Mouse (Mus musculus): ENCODE measurements around the gene Vmn1r15. TPM values are rescaled to one million over a fixed set of nuclear protein-coding genes. Genes with fewer than 3 reads are reported as not detected.

Gene Vmn1r15
- polyA plus RNA-seq (2011; ENCODE audit: insufficient read depth, insufficient read length, low replicate concordance, missing spikeins) = not detected in 2 replicates

GRCm38 (mm10) chr6:57257652-57258051 lies at the start of gene Vmn1r15:
Gene Vmn1r15, plus strand, starts transcription at chr6:57257952.
- no peaks in the 10 kb centered on the region for H3K4me1 ChIP-seq (ENCODE audit: control insufficient read depth, insufficient read depth, low read length)
- TF ChIP-seq CTCF (IDR thresholded peaks at IDR 0.05; ENCODE audit: control insufficient read depth, insufficient read depth, low read length) (no peak), POLR2A (IDR thresholded peaks at IDR 0.05; ENCODE audit: borderline replicate concordance, control insufficient read depth, low read depth, low read length) (no peak)
- H3K4me3 ChIP-seq (replicated peaks; ENCODE audit: control insufficient read depth, low read depth, low read length) = no peak within 1 kb of the TSS
- no peak within 1 kb of the TSS for H3K27ac ChIP-seq (ENCODE audit: control insufficient read depth, insufficient read depth, low read depth, low read length, poor library complexity)
- WGBS = 77% methylated on average over 1 of the region's 1 CpGs

- no peak within 1 kb of the TSS for H3K4me3 ChIP-seq (replicated peaks; ENCODE audit: control insufficient read depth, low read depth, low read length)
- WGBS = 86% methylated on average over 3 of the region's 3 CpGs
- TF ChIP-seq CTCF (IDR thresholded peaks at IDR 0.05; ENCODE audit: control insufficient read depth, insufficient read depth, low read length) (no peak), POLR2A (IDR thresholded peaks at IDR 0.05; ENCODE audit: borderline replicate concordance, control insufficient read depth, low read depth, low read length) (no peak)
- no peaks in the 10 kb centered on the region for H3K4me1 ChIP-seq (ENCODE audit: control insufficient read depth, insufficient read depth, low read length)
- no peak within 1 kb of the TSS for H3K27ac ChIP-seq (ENCODE audit: control insufficient read depth, insufficient read depth, low read depth, low read length, poor library complexity)
Observed at GRCm38 (mm10) chr6:57231386-57231785, 26.4 kb upstream of the Vmn1r15 start, which contains the start of gene Vmn1r14. Gene Vmn1r14, plus strand, starts transcription at chr6:57231686.

DNA sequence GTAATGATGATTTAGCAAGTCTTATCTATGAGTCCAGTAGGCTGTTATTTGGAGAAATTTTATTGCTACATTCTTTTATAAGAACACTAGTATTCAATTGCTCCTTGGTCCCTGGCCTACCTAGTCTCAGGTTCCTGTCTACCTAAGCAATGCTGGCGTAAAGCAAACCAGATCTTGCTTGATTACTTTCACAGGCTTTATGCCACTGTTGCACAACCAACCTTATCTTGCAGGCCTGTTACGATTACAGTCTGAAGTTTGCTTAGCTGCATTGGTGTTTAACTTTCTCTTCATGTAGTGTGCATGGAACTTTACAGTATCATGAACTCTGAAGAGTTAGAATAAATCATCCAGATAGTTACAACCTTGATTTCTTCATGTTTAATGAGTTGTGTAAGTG lies 3.2 kb downstream of the Vmn1r15 start:
- no peak for TF ChIP-seq CTCF (IDR thresholded peaks at IDR 0.05; ENCODE audit: control insufficient read depth, insufficient read depth, low read length)
- no peak for TF ChIP-seq POLR2A (IDR thresholded peaks at IDR 0.05; ENCODE audit: borderline replicate concordance, control insufficient read depth, low read depth, low read length)
- Histone ChIP-seq H3K4me3 (replicated peaks; ENCODE audit: control insufficient read depth, low read depth, low read length) (no peak overlapping the region), H3K4me1 (ENCODE audit: control insufficient read depth, insufficient read depth, low read length) (no peaks in the 10 kb centered on the region), H3K27ac (ENCODE audit: control insufficient read depth, insufficient read depth, low read depth, low read length, poor library complexity) (no peak overlapping the region)
- 73% methylated on average over 2 of the region's 2 CpGs for WGBS

GRCm38 (mm10) chr6:57271881-57272280 lies 14.1 kb downstream of the Vmn1r15 start:
- H3K4me3 ChIP-seq (replicated peaks; ENCODE audit: control insufficient read depth, low read depth, low read length) = no peak overlapping the region
- TF ChIP-seq POLR2A (IDR thresholded peaks at IDR 0.05; ENCODE audit: borderline replicate concordance, control insufficient read depth, low read depth, low read length) (no peak), CTCF (IDR thresholded peaks at IDR 0.05; ENCODE audit: control insufficient read depth, insufficient read depth, low read length) (no peak)
- WGBS = 17% methylated on average over 3 of the region's 3 CpGs
- no peaks in the 10 kb centered on the region for H3K4me1 ChIP-seq (ENCODE audit: control insufficient read depth, insufficient read depth, low read length)
- no peak overlapping the region for H3K27ac ChIP-seq (ENCODE audit: control insufficient read depth, insufficient read depth, low read depth, low read length, poor library complexity)

- H3K4me3 ChIP-seq (replicated peaks; ENCODE audit: control insufficient read depth, low read depth, low read length) = no peak overlapping the region
- TF ChIP-seq CTCF (IDR thresholded peaks at IDR 0.05; ENCODE audit: control insufficient read depth, insufficient read depth, low read length) (no peak), POLR2A (IDR thresholded peaks at IDR 0.05; ENCODE audit: borderline replicate concordance, control insufficient read depth, low read depth, low read length) (no peak)
- no peaks in the 10 kb centered on the region for H3K4me1 ChIP-seq (ENCODE audit: control insufficient read depth, insufficient read depth, low read length)
- H3K27ac ChIP-seq (ENCODE audit: control insufficient read depth, insufficient read depth, low read depth, low read length, poor library complexity) = no peak overlapping the region
Observed at GRCm38 (mm10) chr6:57272517-57272916, 14.8 kb downstream of the Vmn1r15 start.

DNA sequence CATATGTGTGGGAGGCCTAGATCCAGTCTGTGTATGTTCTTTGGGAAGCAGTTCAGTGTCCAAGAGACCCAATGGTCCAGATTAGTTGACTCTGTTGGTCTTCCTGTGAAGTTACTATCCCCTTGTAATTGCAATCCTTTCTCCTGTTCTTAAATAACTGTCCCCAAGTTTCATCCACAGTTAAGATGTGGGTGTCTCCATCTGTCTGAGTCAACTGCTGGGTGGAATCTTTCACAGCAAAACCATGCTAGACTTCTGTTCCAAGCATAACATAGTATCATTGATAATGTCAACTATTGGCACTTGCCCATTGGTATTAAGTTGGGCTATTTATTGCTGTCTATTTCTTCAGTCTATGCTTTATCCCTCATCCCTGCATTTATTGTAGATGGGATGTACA lies 21.2 kb downstream of the Vmn1r15 start:
- TF ChIP-seq POLR2A (IDR thresholded peaks at IDR 0.05; ENCODE audit: borderline replicate concordance, control insufficient read depth, low read depth, low read length) = no peak
- no peak for TF ChIP-seq CTCF (IDR thresholded peaks at IDR 0.05; ENCODE audit: control insufficient read depth, insufficient read depth, low read length)
- H3K4me3 ChIP-seq (replicated peaks; ENCODE audit: control insufficient read depth, low read depth, low read length) = no peak overlapping the region
- H3K27ac ChIP-seq (ENCODE audit: control insufficient read depth, insufficient read depth, low read depth, low read length, poor library complexity) = no peak overlapping the region

More for the DNA sequence above, 21.2 kb downstream of the Vmn1r15 start:
- H3K4me1 ChIP-seq (ENCODE audit: control insufficient read depth, insufficient read depth, low read length) = no peaks in the 10 kb centered on the region

Other genes starting within 250 kb of the Vmn1r15 start
- gene Vmn1r7, start 232.6 kb upstream of the Vmn1r15 start, polyA plus RNA-seq (2011; ENCODE audit: insufficient read depth, insufficient read length, low replicate concordance, missing spikeins) = not detected in 2 replicates
- not detected in 2 replicates for gene Vmn1r8, start 225.7 kb upstream of the Vmn1r15 start, polyA plus RNA-seq (2011; ENCODE audit: insufficient read depth, insufficient read length, low replicate concordance, missing spikeins)
- gene Vmn1r9, start 191.2 kb upstream of the Vmn1r15 start, polyA plus RNA-seq (2011; ENCODE audit: insufficient read depth, insufficient read length, low replicate concordance, missing spikeins) = not detected in 2 replicates
- not detected in 2 replicates for gene Vmn1r10, start 148.5 kb upstream of the Vmn1r15 start, polyA plus RNA-seq (2011; ENCODE audit: insufficient read depth, insufficient read length, low replicate concordance, missing spikeins)
- gene Vmn1r11, start 124.5 kb upstream of the Vmn1r15 start, polyA plus RNA-seq (2011; ENCODE audit: insufficient read depth, insufficient read length, low replicate concordance, missing spikeins) = not detected in 2 replicates
- gene Vmn1r12, start 101.0 kb upstream of the Vmn1r15 start, polyA plus RNA-seq (2011; ENCODE audit: insufficient read depth, insufficient read length, low replicate concordance, missing spikeins) = not detected in 2 replicates
- gene Vmn1r13, start 54.7 kb upstream of the Vmn1r15 start, polyA plus RNA-seq (2011; ENCODE audit: insufficient read depth, insufficient read length, low replicate concordance, missing spikeins) = 5.4 and 8.5 TPM in 2 replicates
- not detected in 2 replicates for gene Vmn1r14, start 26.3 kb upstream of the Vmn1r15 start, polyA plus RNA-seq (2011; ENCODE audit: insufficient read depth, insufficient read length, low replicate concordance, missing spikeins)
- not detected in 2 replicates for gene Vmn1r16, start 71.5 kb downstream of the Vmn1r15 start, polyA plus RNA-seq (2011; ENCODE audit: insufficient read depth, insufficient read length, low replicate concordance, missing spikeins)
- not detected in 2 replicates for gene Vmn1r17, start 105.8 kb downstream of the Vmn1r15 start, polyA plus RNA-seq (2011; ENCODE audit: insufficient read depth, insufficient read length, low replicate concordance, missing spikeins)
- gene Vmn1r18, start 137.8 kb downstream of the Vmn1r15 start, polyA plus RNA-seq (2011; ENCODE audit: insufficient read depth, insufficient read length, low replicate concordance, missing spikeins) = not detected in 2 replicates
- gene Vmn1r19, start 145.8 kb downstream of the Vmn1r15 start, polyA plus RNA-seq (2011; ENCODE audit: insufficient read depth, insufficient read length, low replicate concordance, missing spikeins) = not detected in 2 replicates
- not detected in 2 replicates for gene Vmn1r20, start 171.0 kb downstream of the Vmn1r15 start, polyA plus RNA-seq (2011; ENCODE audit: insufficient read depth, insufficient read length, low replicate concordance, missing spikeins)

Data from bone marrow, adult 2 months (tissue).